Mouse (Mus musculus) yolk sac, embryonic 10.5 days (tissue): ENCODE data around the gene Kalrn.

ENCODE experiments used
- DNase-seq: peaks from one replicate; pipeline ENCODE4 v3.0.0-alpha.2; 2017; ENCODE audit warnings: low spot score

Gene Kalrn

DNA sequence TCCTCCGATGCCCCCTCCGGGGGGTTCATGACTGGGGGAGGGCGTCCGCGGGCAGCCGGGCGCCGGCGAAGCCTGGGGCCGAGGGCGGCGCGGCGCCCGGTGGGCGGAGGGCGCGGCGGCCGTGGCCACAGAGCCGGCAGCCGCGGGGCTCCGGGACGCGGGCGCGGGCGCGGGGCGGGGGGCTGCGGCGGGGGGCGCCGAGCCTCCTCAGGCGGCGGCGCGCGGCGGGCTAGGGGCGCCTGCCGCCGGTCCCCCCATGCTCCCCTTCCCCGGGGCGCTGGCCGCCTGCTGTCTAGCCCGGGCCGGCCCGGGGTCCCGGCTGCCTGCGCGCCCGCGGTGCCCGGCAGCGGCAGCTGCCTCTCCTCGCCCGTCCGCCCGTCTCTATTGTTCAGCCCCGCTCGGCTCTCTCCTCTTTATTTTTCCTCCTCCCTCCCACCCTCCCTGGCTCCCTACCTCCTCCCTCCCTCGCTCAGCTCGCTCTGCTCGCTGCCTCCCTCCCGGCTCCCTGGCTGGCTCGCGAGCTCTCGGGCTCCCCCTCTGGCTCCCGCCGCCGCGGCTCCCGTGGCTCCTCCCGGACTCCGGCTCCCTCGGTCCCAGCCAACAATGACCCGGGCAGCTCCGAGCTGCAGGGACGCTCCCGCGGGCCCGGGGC is at the start of gene Kalrn:
Gene Kalrn (minus strand): TSS at position 382 of the 652 bp plus-strand sequence.
- peak; percentile 84 for DNase-seq

GRCm38 (mm10) chr16:34614021-34614420 is 40.7 kb upstream of the Kalrn start:
- DNase-seq, result no peak

DNA sequence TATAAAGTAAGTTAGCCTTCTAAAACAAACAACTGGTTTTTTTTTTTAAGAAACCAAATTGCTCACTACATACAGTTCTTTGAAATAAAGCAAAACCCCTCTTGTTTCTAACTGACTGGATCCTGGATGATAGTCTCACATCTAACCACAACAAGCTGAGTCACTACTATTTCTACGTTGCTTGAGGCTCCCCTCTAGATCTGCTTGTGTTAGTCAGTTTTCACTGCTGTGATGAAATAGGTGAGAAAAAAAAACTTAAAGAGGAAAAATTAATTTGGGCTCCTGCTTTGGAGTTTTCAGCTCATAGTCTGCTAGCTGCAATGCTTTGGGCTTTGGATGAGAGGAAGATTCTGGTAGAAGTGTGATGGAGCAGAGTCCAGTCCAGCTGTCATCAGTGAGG is 36.8 kb upstream of the Kalrn start:
- no peak for DNase-seq

DNA sequence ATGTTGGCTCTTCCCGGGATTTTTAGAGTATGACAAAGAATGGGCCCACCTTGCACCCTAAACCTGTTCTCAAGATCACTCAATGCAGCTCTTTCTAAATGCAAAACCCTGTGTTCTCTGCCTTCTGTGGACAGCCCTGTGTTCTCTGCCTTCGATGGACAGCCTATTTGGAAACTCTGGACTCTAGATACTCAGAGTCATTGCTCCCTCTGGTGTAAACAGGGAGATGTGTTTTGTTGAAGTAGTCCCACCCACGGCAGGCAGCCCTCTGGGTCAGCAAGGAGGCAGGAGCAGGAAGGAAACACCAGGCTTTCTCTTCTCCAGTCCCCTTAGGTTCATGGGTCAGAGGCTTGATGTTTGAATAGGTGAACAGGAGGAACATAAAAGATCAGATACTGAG is 32.3 kb upstream of the Kalrn start:
- DNase-seq, result peak; percentile 37

- DNase-seq, result no peak
Measured at GRCm38 (mm10) chr16:34603854-34604253, 30.5 kb upstream of the Kalrn start.

- DNase-seq, result no peak
Measured at GRCm38 (mm10) chr16:34603076-34603475, 29.7 kb upstream of the Kalrn start.

- no peak for DNase-seq
Measured at GRCm38 (mm10) chr16:34601954-34602353, 28.6 kb upstream of the Kalrn start.

DNA sequence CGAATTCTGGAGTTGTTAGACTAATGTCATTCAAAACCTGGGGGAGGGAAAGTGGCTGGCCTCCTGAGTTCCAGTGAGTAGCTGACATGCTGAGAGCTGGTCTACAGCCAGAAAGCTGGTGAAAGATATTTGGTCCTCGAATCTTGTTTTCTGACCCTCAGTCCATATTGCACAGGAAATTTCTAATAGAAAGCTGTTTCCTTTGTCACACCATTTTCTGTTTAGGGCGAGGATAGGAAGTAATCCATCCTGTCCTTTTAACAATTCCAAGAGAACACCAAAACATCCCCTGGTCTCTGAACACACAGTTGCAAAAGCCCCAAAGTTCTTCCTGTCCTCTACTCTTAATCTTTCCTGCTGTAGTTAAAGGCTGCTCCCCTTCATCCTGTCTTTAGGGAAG is 22.0 kb upstream of the Kalrn start:
- DNase-seq, result no peak

DNA sequence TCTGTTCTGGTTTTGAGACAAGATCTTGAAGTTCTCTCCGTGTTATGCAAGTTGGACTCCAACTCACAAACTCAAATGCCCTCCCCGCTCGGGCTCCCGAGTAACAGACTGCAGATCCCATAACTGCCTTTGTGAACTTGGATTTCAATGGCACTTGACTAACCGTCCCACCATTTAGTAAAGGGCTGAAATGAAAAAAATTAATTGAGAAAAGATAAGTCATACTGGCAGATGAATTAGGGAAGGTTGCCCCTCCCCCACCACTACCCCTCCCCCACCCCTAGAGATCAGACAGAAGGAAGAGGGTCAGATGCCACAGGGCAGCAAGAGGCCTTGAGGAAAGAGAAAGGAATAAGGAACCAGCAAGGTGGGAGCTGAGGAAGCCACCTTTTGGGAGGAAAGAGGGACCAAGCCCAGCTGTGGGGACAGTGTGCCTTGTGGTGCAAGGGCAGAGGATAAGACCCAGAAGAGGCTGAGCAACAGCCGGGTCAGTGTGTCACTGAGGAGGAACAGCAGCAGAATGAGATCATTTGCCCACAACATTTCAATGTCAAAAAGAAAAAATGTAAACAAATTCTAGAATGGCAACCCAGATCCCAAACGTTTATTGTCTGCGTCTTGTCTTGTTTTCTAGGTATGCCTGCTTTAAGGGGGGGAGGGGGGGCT is 21.4 kb upstream of the Kalrn start:
- no peak for DNase-seq

- DNase-seq, result no peak
Measured at GRCm38 (mm10) chr16:34592696-34593095, 19.4 kb upstream of the Kalrn start.

- DNase-seq, result no peak
Measured at GRCm38 (mm10) chr16:34591934-34592333, 18.6 kb upstream of the Kalrn start.

DNA sequence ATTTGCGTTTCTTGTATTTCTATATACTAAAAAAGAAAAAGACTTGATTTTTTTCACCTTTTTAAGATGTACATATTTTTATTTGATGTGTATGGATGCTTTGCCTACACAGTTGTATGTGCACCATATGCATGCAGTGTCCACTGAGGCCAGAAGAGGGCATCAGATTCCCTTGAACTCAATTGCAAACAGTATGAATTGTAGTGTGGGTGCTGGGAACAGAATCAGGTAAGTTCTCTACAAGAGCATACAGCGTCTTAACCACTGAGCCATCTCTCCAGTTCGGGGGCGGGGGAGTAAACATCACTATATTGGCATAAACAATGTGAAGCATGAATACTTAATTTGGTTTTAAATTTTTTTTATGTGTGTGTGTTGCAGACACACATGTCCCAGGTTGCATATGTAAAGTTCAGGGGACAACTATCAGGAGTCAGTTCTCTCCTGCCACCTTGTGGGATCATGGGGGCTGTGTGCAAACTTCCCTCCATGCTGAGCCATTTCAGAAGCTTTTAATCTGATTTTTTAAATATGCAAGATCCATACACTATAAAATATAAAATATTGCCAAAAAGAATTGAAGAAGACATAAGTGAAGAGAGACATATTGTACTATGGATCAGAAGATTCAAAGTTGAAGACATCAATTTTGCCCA is 6.5 kb upstream of the Kalrn start:
- DNase-seq, result no peak

GRCm38 (mm10) chr16:34573856-34574491 is 642 bp upstream of the Kalrn start:
- DNase-seq, result no peak

- peak; percentile 19 for DNase-seq
Measured at GRCm38 (mm10) chr16:34572406-34573150, 754 bp downstream of the Kalrn start.

DNA sequence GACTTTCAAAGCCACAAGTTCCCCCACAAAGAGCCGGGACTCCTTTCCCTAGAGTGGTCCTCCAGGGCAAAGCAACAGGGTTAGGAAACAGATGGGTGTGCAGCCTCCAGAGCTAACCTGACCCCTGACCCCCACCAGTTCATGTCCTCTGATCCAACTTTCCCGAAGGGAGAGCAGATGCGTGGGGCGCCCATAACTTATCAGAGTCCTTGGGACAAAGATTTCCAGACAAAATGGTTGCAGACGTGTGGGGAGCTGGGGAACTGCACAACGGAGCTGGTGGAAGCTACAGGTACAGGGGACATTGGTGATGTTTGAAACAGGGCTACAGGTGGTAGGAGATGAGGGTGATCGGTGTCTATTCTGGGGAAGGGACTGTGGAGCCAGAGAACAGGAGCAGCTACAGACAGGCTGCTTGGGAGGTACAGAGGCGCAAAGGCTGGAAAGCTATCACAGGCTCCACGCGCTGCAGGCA is 1.4 kb downstream of the Kalrn start:
- peak; percentile 8 for DNase-seq

DNA sequence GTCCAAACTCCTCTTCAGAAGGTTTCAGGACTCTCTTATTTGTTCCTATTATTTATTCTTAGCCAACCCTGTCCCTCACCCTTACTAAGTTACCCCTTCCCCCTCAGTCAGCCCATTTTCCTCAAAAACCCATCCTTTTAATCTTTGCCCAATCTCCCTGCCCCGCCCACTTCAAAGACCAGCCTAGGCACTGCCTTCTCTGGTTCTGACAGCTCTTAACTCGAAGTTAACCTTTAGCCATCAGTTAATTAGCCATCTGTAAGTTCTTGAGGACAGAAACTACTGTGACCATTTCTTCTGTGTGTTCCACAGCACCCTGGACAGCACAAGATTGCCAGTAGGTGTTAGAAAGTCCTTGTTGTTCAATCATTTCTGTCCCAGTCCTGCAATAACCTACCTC is 3.4 kb downstream of the Kalrn start:
- no peak for DNase-seq

DNA sequence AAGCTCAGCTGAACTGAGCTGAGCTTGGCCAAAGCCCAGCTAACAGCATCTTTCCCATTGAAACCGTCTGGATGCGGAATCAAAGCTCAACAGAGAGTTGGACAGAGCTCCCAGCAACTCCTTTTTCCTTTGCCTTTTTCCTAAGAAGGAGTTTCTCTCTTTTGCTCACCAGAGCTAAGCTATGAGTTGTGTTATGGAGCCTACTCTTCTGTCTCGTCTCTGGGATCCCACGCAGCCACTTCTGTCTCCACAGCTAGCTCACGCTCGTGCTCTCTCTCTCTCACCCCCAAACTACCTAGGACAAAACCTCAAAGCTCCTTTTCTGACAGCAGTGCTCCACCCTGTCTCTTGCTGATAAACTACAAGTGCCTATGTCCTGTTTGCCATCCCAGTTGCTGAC is 4.5 kb downstream of the Kalrn start:
- no peak for DNase-seq

DNA sequence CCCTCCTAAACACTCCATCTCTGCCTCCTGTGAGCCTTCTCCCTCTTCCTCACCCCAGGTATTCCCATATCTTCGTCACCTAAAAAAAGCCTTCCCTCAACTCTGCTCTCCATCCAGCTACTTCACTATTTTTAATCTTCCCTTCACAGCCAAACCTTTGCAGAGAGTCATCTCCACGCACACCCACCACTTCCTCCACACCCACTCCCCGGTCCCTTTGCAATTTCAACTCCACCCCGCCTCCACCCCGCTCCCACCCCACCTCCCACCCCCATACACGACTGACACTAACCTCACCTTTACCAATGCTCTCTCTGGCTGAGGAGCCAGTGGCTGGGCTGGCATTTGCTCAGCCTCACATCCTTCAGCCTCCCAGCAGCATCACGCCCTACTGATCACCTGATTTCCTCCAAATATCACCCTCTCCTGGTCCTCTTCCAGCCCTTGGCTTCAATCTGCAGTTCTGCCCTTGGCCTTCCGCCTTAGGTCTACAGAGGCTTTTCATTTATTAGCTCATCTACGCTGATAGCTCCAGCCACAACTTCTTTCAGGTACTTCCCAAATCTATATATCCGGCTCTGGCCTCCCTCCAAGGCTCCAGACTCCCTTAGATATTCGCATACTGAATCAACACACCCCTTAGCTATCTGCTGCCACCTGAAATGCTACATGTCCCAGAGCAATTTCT is 9.6 kb downstream of the Kalrn start:
- no peak for DNase-seq

DNA sequence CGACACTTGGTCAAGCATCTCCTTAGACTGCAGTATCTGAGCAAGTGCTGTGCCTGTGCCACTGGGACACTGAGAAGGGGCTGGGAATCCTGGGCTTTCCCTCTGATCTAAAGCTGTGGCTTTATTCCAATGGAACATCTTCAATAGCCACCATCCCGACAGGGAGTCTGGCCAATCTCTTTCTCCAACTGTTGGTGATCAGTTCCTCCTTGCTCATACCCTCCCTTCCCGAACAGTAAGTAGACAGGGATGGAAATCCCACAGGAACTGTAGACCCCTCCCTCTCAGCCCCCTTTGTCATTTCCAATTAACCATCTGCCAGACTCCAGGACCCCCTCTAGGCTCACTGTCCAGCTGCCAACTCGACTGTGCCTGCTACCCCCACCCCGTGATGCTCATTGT is 11.6 kb downstream of the Kalrn start:
- DNase-seq, result no peak

DNA sequence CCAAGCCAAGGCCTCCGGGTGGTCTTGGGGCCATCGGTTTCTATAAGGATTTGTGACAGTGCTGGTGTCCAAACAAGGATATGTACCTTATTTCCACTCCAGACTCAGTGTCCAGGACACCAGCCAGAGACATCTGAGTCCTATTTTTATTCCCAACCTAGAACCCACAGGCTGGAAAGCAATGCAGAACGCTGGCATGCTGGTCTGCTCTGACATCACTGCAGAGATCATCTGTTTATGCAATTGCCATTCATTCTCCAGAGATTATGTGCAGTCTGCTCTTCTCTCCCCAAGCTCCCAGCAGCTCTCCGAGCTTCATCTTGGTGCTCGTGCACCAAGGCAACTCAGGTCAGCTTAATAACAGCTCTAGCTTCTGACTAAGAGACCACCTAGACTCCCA is 12.5 kb downstream of the Kalrn start:
- DNase-seq, result no peak

- DNase-seq, result no peak
Measured at GRCm38 (mm10) chr16:34560411-34560810, 12.9 kb downstream of the Kalrn start.
